Comparison of ENCODE assay signal across 8 mouse cellular contexts in the genomic region with DNA sequence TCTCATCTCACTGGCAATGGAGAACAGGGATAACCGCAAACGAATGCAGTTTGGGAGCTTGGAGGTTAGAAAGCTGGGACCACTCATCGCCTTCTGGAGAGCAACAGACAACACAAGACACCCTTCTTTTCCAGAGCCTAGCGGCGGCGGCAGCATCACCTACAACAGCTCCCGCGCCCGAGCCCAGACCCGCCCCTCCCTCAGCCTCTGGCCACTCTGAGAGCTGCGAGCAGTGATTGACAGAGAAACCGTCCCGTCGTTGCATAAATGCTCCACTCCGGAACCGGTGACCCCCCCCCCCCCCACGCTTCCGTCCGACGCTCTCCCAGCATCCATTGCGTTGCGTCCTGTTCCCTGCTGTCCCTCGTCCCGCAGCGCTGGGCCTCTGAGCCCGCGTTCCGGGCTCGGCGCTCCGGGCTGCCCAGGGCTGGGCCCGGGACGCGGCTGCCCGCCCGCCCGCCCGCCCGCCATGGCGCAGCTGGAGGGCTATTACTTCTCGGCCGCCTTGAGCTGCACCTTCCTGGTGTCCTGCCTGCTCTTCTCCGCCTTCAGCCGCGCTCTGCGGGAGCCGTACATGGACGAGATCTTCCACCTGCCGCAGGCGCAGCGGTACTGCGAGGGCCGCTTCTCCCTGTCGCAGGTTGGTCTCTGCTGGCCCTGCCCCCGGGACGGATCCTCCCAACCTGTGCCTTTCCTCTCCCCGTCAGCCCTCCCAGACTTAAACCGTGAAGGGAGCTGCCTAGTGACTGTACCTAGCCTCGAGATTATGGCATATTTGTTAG. TPM values are rescaled to one million over a fixed set of nuclear protein-coding genes. Genes with fewer than 3 reads are reported as not detected.
A peak's percentile ranks its signal among the peaks of the same experiment; 100 is the strongest.
DNase-seq lines count a peak whose midpoint lies in the region; ATAC-seq and TF ChIP-seq lines count a peak whose summit lies in the region.

A gene (plus strand): TSS at position 343 of the 782 bp plus-strand sequence.

- peak; percentile 85 for DNase-seq in ES-E14 (ENCODE audit: low read depth, low spot score)
- DNase-seq in cerebellum, adult 11-12 months = peak; percentile 82
- DNase-seq in heart, postnatal 25 days (ENCODE audit: low spot score) = peak; percentile 70
- DNase-seq in layer of hippocampus, adult 2 months (ENCODE audit: low spot score in 2 of 2) = peak; percentile 77 to 83
- peak; percentile 93 for DNase-seq in lung, embryonic 14.5 days
- DNase-seq in thymus, adult 2 months = peak; percentile 68

- in situ Hi-C loops in ES-E14 (cut with MboI; ENCODE audit: low sequenced_read_pairs in 2 of 2, unreplicated experiment in 2 of 2) = loop anchor here in 1 of 2 experiments (25.0 kb wide), 1 partner anchor 587 kb away; no protein-coding TSS in a partner anchor

- intact Hi-C loops in heart, postnatal 25 days (cut with DNase I) = no loop called here

- H3K36me3 ChIP-seq in ES-E14 (ENCODE audit: control insufficient read depth, insufficient read depth, low read length, poor library complexity, severe bottlenecking) = peaks cover 7% of the 10 kb centered on the region
- H3K36me3 ChIP-seq in forebrain, embryonic 15.5 days = peaks cover 27% of the 10 kb centered on the region
- peaks cover 24% of the 10 kb centered on the region for H3K36me3 ChIP-seq in lung, embryonic 14.5 days (ENCODE audit: insufficient read depth)
- peaks cover 18% of the 10 kb centered on the region for H3K36me3 ChIP-seq in thymus, adult 2 months (ENCODE audit: control insufficient read depth, insufficient read depth, low read length)

- peak within 1 kb of the TSS; percentile 83 to 84 for H3K4me3 ChIP-seq in ES-E14 (ENCODE audit: insufficient read depth in 1 of 2, low read depth in 1 of 2, low read length in 2 of 2, poor library complexity in 1 of 2, severe bottlenecking in 1 of 2)
- peak within 1 kb of the TSS; percentile 88 for H3K4me3 ChIP-seq in forebrain, embryonic 15.5 days
- H3K4me3 ChIP-seq in layer of hippocampus, adult 2 months = peak within 1 kb of the TSS; percentile 90
- peak within 1 kb of the TSS; percentile 87 for H3K4me3 ChIP-seq in lung, embryonic 14.5 days (ENCODE audit: low read depth, low read length)
- H3K4me3 ChIP-seq in olfactory bulb, adult 2 months (ENCODE audit: insufficient read depth, low read depth, low read length) = peak within 1 kb of the TSS; percentile 99
- H3K4me3 ChIP-seq in thymus, adult 2 months (ENCODE audit: control insufficient read depth, insufficient read depth, low read length) = peak within 1 kb of the TSS; percentile 98

- under 1% methylated on average over 57 of the region's 59 CpGs for WGBS in forebrain, embryonic 15.5 days
- WGBS in lung, embryonic 14.5 days = under 1% methylated on average over 43 of the region's 59 CpGs
- WGBS in olfactory bulb, adult 2 months = under 1% methylated on average over 59 of the region's 59 CpGs
- WGBS in thymus, adult 2 months = under 1% methylated on average over 48 of the region's 59 CpGs

- H3K4me2 ChIP-seq in forebrain, embryonic 15.5 days (replicated peaks) = peak within 1 kb of the TSS; percentile 71
- peak within 1 kb of the TSS; percentile 82 for H3K4me2 ChIP-seq in lung, embryonic 14.5 days

- H3K9me3 ChIP-seq in ES-E14 (ENCODE audit: control insufficient read depth, insufficient read depth, low read depth, low read length) = no peaks in the 10 kb centered on the region
- H3K9me3 ChIP-seq in forebrain, embryonic 15.5 days = no peaks in the 10 kb centered on the region
- no peaks in the 10 kb centered on the region for H3K9me3 ChIP-seq in lung, embryonic 14.5 days (ENCODE audit: low read depth, low read length)

- peak; percentile 100 for ATAC-seq in forebrain, embryonic 15.5 days (replicated peaks)
- peak; percentile 100 for ATAC-seq in lung, embryonic 14.5 days (ENCODE audit: insufficient read depth)

- peak; percentile 76 for TF ChIP-seq POLR2A in olfactory bulb, adult 2 months (IDR thresholded peaks at IDR 0.05; ENCODE audit: insufficient read depth, low read depth, low read length)
- TF ChIP-seq POLR2A in thymus, adult 2 months (IDR thresholded peaks at IDR 0.05; ENCODE audit: control insufficient read depth, extremely low read depth, insufficient read depth, low read length, poor library complexity) = peak; percentile 78; the same call in 1 of the 2 replicates

- H3K27ac ChIP-seq in ES-E14 (ENCODE audit: insufficient read depth, low read depth, low read length, poor library complexity, severe bottlenecking) = no peak within 1 kb of the TSS
- peak within 1 kb of the TSS; percentile 84 for H3K27ac ChIP-seq in forebrain, embryonic 15.5 days (replicated peaks)
- H3K27ac ChIP-seq in layer of hippocampus, adult 2 months = peak within 1 kb of the TSS; percentile 95
- peak within 1 kb of the TSS; percentile 88 for H3K27ac ChIP-seq in lung, embryonic 14.5 days (ENCODE audit: low read depth)
- peak within 1 kb of the TSS; percentile 63 for H3K27ac ChIP-seq in olfactory bulb, adult 2 months (ENCODE audit: insufficient read depth, low read depth, low read length)
- H3K27ac ChIP-seq in thymus, adult 2 months (ENCODE audit: control insufficient read depth, insufficient read depth, low read length) = peak within 1 kb of the TSS; percentile 66

- no peaks in the 10 kb centered on the region for H3K27me3 ChIP-seq in forebrain, embryonic 15.5 days
- no peaks in the 10 kb centered on the region for H3K27me3 ChIP-seq in lung, embryonic 14.5 days (ENCODE audit: insufficient read depth, low read length)
- H3K27me3 ChIP-seq in thymus, adult 2 months (ENCODE audit: control insufficient read depth, insufficient read depth, low read length) = no peaks in the 10 kb centered on the region

- no peaks in the 10 kb centered on the region for H3K4me1 ChIP-seq in ES-E14 (ENCODE audit: control insufficient read depth in 2 of 2, insufficient read depth in 2 of 2, low read length in 2 of 2, poor library complexity in 1 of 2)
- H3K4me1 ChIP-seq in forebrain, embryonic 15.5 days = peaks cover 21% of the 10 kb centered on the region
- H3K4me1 ChIP-seq in lung, embryonic 14.5 days (ENCODE audit: insufficient read depth) = 0 out of 2 replicates have a peak, but pooled peaks cover 3% of the 10 kb centered on the region
- peaks cover 5% of the 10 kb centered on the region; the same call in 1 of the 2 replicates for H3K4me1 ChIP-seq in olfactory bulb, adult 2 months (ENCODE audit: control insufficient read depth, insufficient read depth, low read length)
- peaks cover 3% of the 10 kb centered on the region; the same call in 1 of the 2 replicates for H3K4me1 ChIP-seq in thymus, adult 2 months (replicated peaks; ENCODE audit: control insufficient read depth, insufficient read depth, low read length)

- peak within 1 kb of the TSS; percentile 89 for H3K9ac ChIP-seq in ES-E14 (ENCODE audit: insufficient read depth, low read depth, low read length, poor library complexity, severe bottlenecking)
- peak within 1 kb of the TSS; percentile 97 for H3K9ac ChIP-seq in forebrain, embryonic 15.5 days (replicated peaks)
- peak within 1 kb of the TSS; percentile 93 for H3K9ac ChIP-seq in lung, embryonic 14.5 days

- peak; percentile 41 for TF ChIP-seq CTCF in layer of hippocampus, adult 2 months (conservative IDR thresholded peaks at IDR 0.05)
- TF ChIP-seq CTCF in lung, embryonic 14.5 days (IDR thresholded peaks at IDR 0.05; ENCODE audit: low read depth) = peak; percentile 18
- TF ChIP-seq CTCF in olfactory bulb, adult 2 months (IDR thresholded peaks at IDR 0.05; ENCODE audit: insufficient read depth, low read depth, low read length) = no peak
- TF ChIP-seq CTCF in thymus, adult 2 months (IDR thresholded peaks at IDR 0.05; ENCODE audit: borderline replicate concordance, control insufficient read depth, extremely low read depth, insufficient read depth, low read length, poor library complexity) = peak; percentile 51; the same call in 1 of the 2 replicates

TF ChIP-seq in ES-E14, 5 proteins besides CTCF, POLR2A, EP300 and RAD21:
- TF ChIP-seq HCFC1 (IDR thresholded peaks at IDR 0.05; ENCODE audit: borderline replicate concordance, insufficient read depth, low read length) (0 out of 2 replicates have a peak, but pooled peaks have one; percentile 15), MAFK (IDR thresholded peaks at IDR 0.05; ENCODE audit: insufficient read depth, low read depth, low read length) (no peak)

RNA-seq across cellular contexts. Expression of the gene that starts here (rescaled TPM):
- 30.9 and 40.3 TPM in 2 replicates for total RNA-seq in ES-E14 (2012; rRNA removed)
- 42.2 and 43.0 TPM in 2 replicates for polyA plus RNA-seq in forebrain, embryonic 15.5 days (2015; fragmentation: Nextera tagmentation; extraction: Ambion mirVana)
- 10 to 100 TPM; 21.0 to 24.1 TPM for total RNA-seq in heart, postnatal 25 days (2021)
- 10 to 100 TPM; 27.6 to 31.1 TPM for total RNA-seq in layer of hippocampus, adult 2 months (2021)
- polyA plus RNA-seq in lung, embryonic 14.5 days (2014; fragmentation: Nextera tagmentation; extraction: Ambion mirVana) = 34.4 and 37.3 TPM in 2 replicates
- not detected in 2 replicates for polyA plus RNA-seq in olfactory bulb, adult 2 months (2012; ENCODE audit: insufficient read depth, insufficient read length, low replicate concordance, missing spikeins)
- 17.6 and 17.8 TPM in 2 replicates for polyA plus RNA-seq in thymus, adult 2 months (2012; rRNA removed)
